Mouse (Mus musculus): ENCODE results near the gene Slco6d1. TPM values are rescaled to one million over a fixed set of nuclear protein-coding genes. Genes with fewer than 3 reads are reported as not detected.

The Slco6d1 gene
- not detected for polyA plus RNA-seq (2015; fragmentation: Illumina TruSeq; extraction: RNeasy Lipid Tissue Mini Kit (QIAGEN cat#74804); ENCODE audit: low read depth, low replicate concordance)

GRCm38 (mm10) chr1:98420824-98421223, at the start of gene Slco6d1:
Slco6d1 (plus strand) TSS chr1:98421124.

